Comparison of ENCODE assay signal across 15 mouse cellular contexts in the genomic region with DNA sequence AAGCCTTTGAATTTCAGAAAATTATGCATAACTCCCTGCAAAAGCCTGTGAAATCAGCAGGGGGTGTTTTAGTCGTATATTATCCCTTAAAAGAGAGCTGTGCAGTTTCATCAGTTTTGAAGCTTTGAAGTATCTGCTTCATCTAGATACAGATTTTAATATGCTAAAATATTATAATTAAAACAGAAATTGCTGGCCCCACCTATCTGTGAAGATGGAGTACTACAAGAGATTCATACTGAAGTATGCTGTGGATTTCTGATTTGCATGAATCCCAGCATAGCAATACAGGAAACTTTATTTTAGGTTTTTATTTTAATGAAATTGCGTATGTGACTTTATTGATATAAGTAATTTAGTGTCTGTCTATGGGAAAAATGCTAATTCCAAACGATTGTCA. TPM values are rescaled to one million over a fixed set of nuclear protein-coding genes. Genes with fewer than 3 reads are reported as not detected.
DNase-seq lines count a peak whose midpoint lies in the region; ATAC-seq and TF ChIP-seq lines count a peak whose summit lies in the region.
"Had no signal": no experiment of that assay in that cellular context is flagged by ENCODE, and none has a peak within 500 bp of the region (broad histone marks: within the 10 kb centered on the region; RNA-seq: fewer than 3 reads in every experiment).

No protein-coding gene starts in this region.

- H3K27me3 ChIP-seq in heart, adult 2 months (ENCODE audit: control insufficient read depth, insufficient read depth, low read length): no peaks in the 10 kb centered on the region
- no peaks in the 10 kb centered on the region for H3K27me3 ChIP-seq in liver, embryonic 14.5 days (ENCODE audit: control insufficient read depth, insufficient read depth, low read length)
- no peaks in the 10 kb centered on the region for H3K27me3 ChIP-seq in liver, embryonic 11.5 days (replicated peaks; ENCODE audit: control insufficient read depth, insufficient read depth, low read length)
- no peaks in the 10 kb centered on the region for H3K27me3 ChIP-seq in limb, embryonic 10.5 days (ENCODE audit: low read depth, poor library complexity, severe bottlenecking)
- H3K27me3 ChIP-seq: liver, embryonic 13.5 days; neural tube, embryonic 12.5 days had no signal

- DNase-seq in heart, adult 2 months: no peak
- DNase-seq in heart, adult 18-20 months: no peak
- DNase-seq in liver, embryonic 14.5 days (ENCODE audit: low read depth in 3 of 3, low spot score in 3 of 3): no peak
- no peak for DNase-seq in liver, embryonic 11.5 days (ENCODE audit: low spot score)
- DNase-seq in 3T3-L1 (ENCODE audit: low read depth, low spot score): peak; percentile 55
- DNase-seq in CD4-positive helper T cell, adult 2 months (ENCODE audit: low read depth, low spot score): peak; percentile 32
- no peak for DNase-seq in limb, embryonic 10.5 days (ENCODE audit: low spot score)
- DNase-seq: heart, adult 11 months; kidney, adult 11 months; liver, embryonic 13.5 days; right cerebral cortex, adult 18-20 months had no signal

- no peak overlapping the region for H3K4me3 ChIP-seq in heart, adult 2 months
- no peak overlapping the region for H3K4me3 ChIP-seq in liver, embryonic 14.5 days (ENCODE audit: insufficient read depth in 1 of 2, low read depth in 2 of 2, low read length in 2 of 2)
- no peak overlapping the region for H3K4me3 ChIP-seq in liver, embryonic 11.5 days (ENCODE audit: low read depth, low read length)
- H3K4me3 ChIP-seq in limb, embryonic 10.5 days: no peak overlapping the region
- H3K4me3 ChIP-seq: liver, embryonic 13.5 days; neural tube, embryonic 12.5 days had no signal

- no peaks in the 10 kb centered on the region for H3K79me2 ChIP-seq in heart, adult 2 months (replicated peaks; ENCODE audit: control insufficient read depth, insufficient read depth, low read length)

- no peak overlapping the region for H3K9ac ChIP-seq in heart, adult 2 months (ENCODE audit: low read depth, low read length)
- H3K9ac ChIP-seq in liver, embryonic 14.5 days (replicated peaks): no peak overlapping the region
- H3K9ac ChIP-seq in liver, embryonic 11.5 days (ENCODE audit: low read depth, low read length): no peak overlapping the region
- H3K9ac ChIP-seq: liver, embryonic 13.5 days; neural tube, embryonic 12.5 days had no signal

- no peaks in the 10 kb centered on the region for H3K9me3 ChIP-seq in liver, embryonic 14.5 days (ENCODE audit: control insufficient read depth, low read length)
- H3K9me3 ChIP-seq in liver, embryonic 11.5 days (ENCODE audit: control insufficient read depth, low read length): no peaks in the 10 kb centered on the region
- H3K9me3 ChIP-seq in limb, embryonic 10.5 days (replicated peaks): no peaks in the 10 kb centered on the region
- H3K9me3 ChIP-seq: G1E; liver, embryonic 13.5 days; neural tube, embryonic 12.5 days had no signal

- no peak overlapping the region for H3K27ac ChIP-seq in heart, adult 2 months
- no peak overlapping the region for H3K27ac ChIP-seq in liver, embryonic 14.5 days
- no peak overlapping the region for H3K27ac ChIP-seq in liver, embryonic 11.5 days (ENCODE audit: low read depth, low read length)
- H3K27ac ChIP-seq in limb, embryonic 10.5 days: no peak overlapping the region
- H3K27ac ChIP-seq: liver, embryonic 13.5 days; neural tube, embryonic 12.5 days had no signal

- intact Hi-C loops in heart, adult 2 months (cut with DNase I): no loop called here

- TF ChIP-seq CTCF in heart, adult 2 months (IDR thresholded peaks at IDR 0.05): peak; percentile 71
- peak; percentile 29; the same call in 1 of the 2 replicates for TF ChIP-seq CTCF in liver, embryonic 14.5 days (IDR thresholded peaks at IDR 0.05; ENCODE audit: low read depth)

- no peak overlapping the region for H3K4me2 ChIP-seq in liver, embryonic 14.5 days (ENCODE audit: low read depth)
- H3K4me2 ChIP-seq in liver, embryonic 11.5 days: no peak overlapping the region
- H3K4me2 ChIP-seq: liver, embryonic 13.5 days; neural tube, embryonic 12.5 days had no signal

- no peak for TF ChIP-seq POLR2A in heart, adult 2 months (IDR thresholded peaks at IDR 0.05; ENCODE audit: insufficient read depth, low read depth, low read length)

- H3K36me3 ChIP-seq in heart, adult 2 months (ENCODE audit: control insufficient read depth, insufficient read depth, low read length): peaks cover 3% of the 10 kb centered on the region; the same call in 1 of the 2 replicates
- H3K36me3 ChIP-seq in liver, embryonic 14.5 days (replicated peaks; ENCODE audit: control insufficient read depth, insufficient read depth, low read depth): no peaks in the 10 kb centered on the region
- H3K36me3 ChIP-seq in liver, embryonic 11.5 days (ENCODE audit: control insufficient read depth, insufficient read depth, low read length): no peaks in the 10 kb centered on the region
- no peaks in the 10 kb centered on the region for H3K36me3 ChIP-seq in limb, embryonic 10.5 days
- H3K36me3 ChIP-seq: G1E; liver, embryonic 13.5 days; neural tube, embryonic 12.5 days had no signal

- WGBS in heart, adult 2 months: 63% methylated on average over 3 of the region's 3 CpGs
- WGBS in liver, embryonic 14.5 days (ENCODE audit: insufficient replicate concordance): 38% methylated on average over 3 of the region's 3 CpGs
- 61% methylated on average over 3 of the region's 3 CpGs for WGBS in liver, embryonic 11.5 days
- 83% methylated on average over 3 of the region's 3 CpGs for WGBS in limb, embryonic 10.5 days

- no peak for ATAC-seq in liver, embryonic 14.5 days (ENCODE audit: insufficient read depth)
- ATAC-seq in liver, embryonic 11.5 days (replicated peaks; ENCODE audit: low FRiP score): no peak

- H3K4me1 ChIP-seq in heart, adult 2 months (ENCODE audit: control insufficient read depth, insufficient read depth, low read length): no peaks in the 10 kb centered on the region; the same call in 1 of the 2 replicates
- H3K4me1 ChIP-seq in liver, embryonic 14.5 days (replicated peaks; ENCODE audit: control insufficient read depth in 2 of 2, insufficient read depth in 2 of 2, low read length in 1 of 2): peaks cover 15 to 17% of the 10 kb centered on the region in 2 experiments
- H3K4me1 ChIP-seq in liver, embryonic 11.5 days (replicated peaks; ENCODE audit: control insufficient read depth, insufficient read depth, low read length): 0 out of 2 replicates have a peak, but pooled peaks cover 8% of the 10 kb centered on the region
- peaks cover 18% of the 10 kb centered on the region for H3K4me1 ChIP-seq in limb, embryonic 10.5 days

- no peak for TF ChIP-seq EP300 in heart, adult 2 months (IDR thresholded peaks at IDR 0.05; ENCODE audit: insufficient read depth, low read depth, low read length)
- no peak for TF ChIP-seq EP300 in liver, embryonic 14.5 days (IDR thresholded peaks at IDR 0.05; ENCODE audit: low read depth)

RNA-seq across cellular contexts. Expression of gene Tfb1m, which starts 3.0 kb away (rescaled TPM):
- total RNA-seq in heart, adult 2 months (2021): 10 to 100 TPM in 1 of 2 experiments, 1 to 10 TPM in 1; 9.7 to 11.0 TPM
- polyA plus RNA-seq in heart, adult 2 months (2012; rRNA removed): 4.8 and 8.2 TPM in 2 replicates
- 10 to 100 TPM; 11.4 to 13.1 TPM for total RNA-seq in heart, adult 18-20 months (2021)
- polyA plus RNA-seq in liver, embryonic 14.5 days (2012; rRNA removed): 6.7 and 9.8 TPM in 2 replicates
- 12.9 and 13.4 TPM in 2 replicates for polyA plus RNA-seq in liver, embryonic 14.5 days (2014; fragmentation: Nextera tagmentation; extraction: Ambion mirVana)
- polyA plus RNA-seq in liver, embryonic 11.5 days (2014; fragmentation: Nextera tagmentation; extraction: Ambion mirVana): 18.3 and 20.3 TPM in 2 replicates
- polyA plus RNA-seq in limb, embryonic 10.5 days (2016; fragmentation: Nextera tagmentation; extraction: Ambion mirVana): 16.2 and 16.9 TPM in 2 replicates

RNA-seq across cellular contexts. Expression of gene Cldn20, which starts 28.2 kb away (rescaled TPM):
- total RNA-seq in heart, adult 2 months (2021): not detected
- 0.37 TPM in 1 of 2 replicates, not detected in the other for polyA plus RNA-seq in heart, adult 2 months (2012; rRNA removed)
- not detected for total RNA-seq in heart, adult 18-20 months (2021)
- polyA plus RNA-seq in liver, embryonic 14.5 days (2012; rRNA removed): 0.09 and 0.13 TPM in 2 replicates
- polyA plus RNA-seq in liver, embryonic 14.5 days (2014; fragmentation: Nextera tagmentation; extraction: Ambion mirVana): 0.61 TPM in 1 of 2 replicates, not detected in the other
- polyA plus RNA-seq in liver, embryonic 11.5 days (2014; fragmentation: Nextera tagmentation; extraction: Ambion mirVana): not detected in 2 replicates
- 0.23 and 0.24 TPM in 2 replicates for polyA plus RNA-seq in limb, embryonic 10.5 days (2016; fragmentation: Nextera tagmentation; extraction: Ambion mirVana)
- total RNA-seq: G1E; heart, postnatal 25 days; layer of hippocampus, postnatal 25 days had no signal
- polyA plus RNA-seq: G1E; liver, embryonic 13.5 days; neural tube, embryonic 12.5 days had no signal

Comparison
In these comparisons a context has a peak if more than half of its experiments do, and no peak if none do; other contexts are left out.
1. DNase-seq: peak in 3T3-L1 (single experiment) and CD4-positive helper T cell, adult 2 months (single experiment); none in heart, adult 2 months (0 of 2), heart, adult 18-20 months (0 of 2), liver, embryonic 14.5 days (0 of 3), liver, embryonic 11.5 days (single experiment) and limb, embryonic 10.5 days (single experiment).